Mouse (Mus musculus): ENCODE results near the gene Ugt1a9. TPM values are rescaled to one million over a fixed set of nuclear protein-coding genes. Genes with fewer than 3 reads are reported as not detected.
"Not testable (repeated sequence)": the region's sequence is repeated elsewhere in the genome, so short reads cannot be mapped to it uniquely, and the experiment has no call there.

The Ugt1a9 gene
- polyA plus RNA-seq, 1 experiment from 2014 or later: not detected

DNA sequence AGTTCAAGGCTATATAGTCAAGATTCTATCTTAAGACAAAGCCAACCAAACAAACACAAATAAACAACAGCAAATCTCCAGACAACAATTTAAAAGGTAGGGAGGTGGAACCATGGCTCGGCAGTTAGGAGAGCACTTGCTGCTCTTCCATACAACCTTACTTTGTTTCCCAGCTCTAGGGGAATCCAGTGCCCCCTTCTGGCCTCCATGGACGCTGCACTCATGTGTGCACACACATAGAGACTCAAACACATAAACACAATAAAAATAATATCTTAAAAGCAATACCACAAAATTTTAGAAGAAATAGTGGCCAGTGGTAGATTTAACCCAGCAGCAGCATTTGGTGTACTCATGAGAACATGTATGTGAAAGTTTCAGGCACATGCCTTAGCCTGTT lies 146.5 kb downstream of the Ugt1a9 start:
- no peaks in the 10 kb centered on the region for H3K36me3 ChIP-seq
- H3K4me3 ChIP-seq: no peak overlapping the region
- H3K4me1 ChIP-seq: no peaks in the 10 kb centered on the region
- H3K9me3 ChIP-seq: peaks cover 54% of the 10 kb centered on the region
- ATAC-seq (ENCODE audit: low FRiP score, low read depth): no peak
- no peak overlapping the region for H3K9ac ChIP-seq (replicated peaks)
- H3K27me3 ChIP-seq: no peaks in the 10 kb centered on the region
- 62% methylated on average over 2 of the region's 2 CpGs for WGBS
- no peak overlapping the region for H3K27ac ChIP-seq (replicated peaks)
- H3K4me2 ChIP-seq (replicated peaks): no peak overlapping the region

GRCm38 (mm10) chr1:88217576-88217975 lies 147.0 kb downstream of the Ugt1a9 start:
- no peak overlapping the region for H3K27ac ChIP-seq (replicated peaks)
- no peaks in the 10 kb centered on the region for H3K27me3 ChIP-seq
- no peak overlapping the region for H3K4me2 ChIP-seq (replicated peaks)
- no peak overlapping the region for H3K9ac ChIP-seq (replicated peaks)
- ATAC-seq (ENCODE audit: low FRiP score, low read depth): no peak
- H3K4me1 ChIP-seq: no peaks in the 10 kb centered on the region
- H3K36me3 ChIP-seq: no peaks in the 10 kb centered on the region
- H3K9me3 ChIP-seq: peaks cover 52% of the 10 kb centered on the region
- WGBS: 40% methylated on average over 3 of the region's 3 CpGs
- no peak overlapping the region for H3K4me3 ChIP-seq

- peaks cover 47% of the 10 kb centered on the region for H3K9me3 ChIP-seq
- no peak overlapping the region for H3K4me2 ChIP-seq (replicated peaks)
- H3K4me1 ChIP-seq: no peaks in the 10 kb centered on the region
- no peak overlapping the region for H3K9ac ChIP-seq (replicated peaks)
- no peaks in the 10 kb centered on the region for H3K36me3 ChIP-seq
- H3K4me3 ChIP-seq: no peak overlapping the region
- 75% methylated on average over 9 of the region's 9 CpGs for WGBS
- no peak overlapping the region for H3K27ac ChIP-seq (replicated peaks)
- H3K27me3 ChIP-seq: no peaks in the 10 kb centered on the region
- ATAC-seq (ENCODE audit: low FRiP score, low read depth): no peak
Observed at GRCm38 (mm10) chr1:88218051-88218450, 147.5 kb downstream of the Ugt1a9 start.

GRCm38 (mm10) chr1:88218591-88218990 lies 148.0 kb downstream of the Ugt1a9 start:
- Histone ChIP-seq H3K4me1 (no peaks in the 10 kb centered on the region), H3K4me3 (no peak overlapping the region), H3K27me3 (no peaks in the 10 kb centered on the region), H3K9me3 (peaks cover 41% of the 10 kb centered on the region), H3K4me2 (replicated peaks) (no peak overlapping the region), H3K27ac (replicated peaks) (no peak overlapping the region), H3K36me3 (no peaks in the 10 kb centered on the region), H3K9ac (replicated peaks) (no peak overlapping the region)
- ATAC-seq (ENCODE audit: low FRiP score, low read depth): no peak
- 49% methylated on average over 4 of the region's 4 CpGs for WGBS

- H3K4me2 ChIP-seq (replicated peaks): no peak overlapping the region
- 15% methylated on average over 1 of the region's 1 CpGs for WGBS
- no peaks in the 10 kb centered on the region for H3K36me3 ChIP-seq
- H3K9ac ChIP-seq (replicated peaks): no peak overlapping the region
- H3K4me3 ChIP-seq: no peak overlapping the region
- H3K27ac ChIP-seq (replicated peaks): no peak overlapping the region
- ATAC-seq (ENCODE audit: low FRiP score, low read depth): no peak
- H3K27me3 ChIP-seq: no peaks in the 10 kb centered on the region
- H3K4me1 ChIP-seq: no peaks in the 10 kb centered on the region
- peaks cover 37% of the 10 kb centered on the region for H3K9me3 ChIP-seq
Observed at GRCm38 (mm10) chr1:88219054-88219453, 148.5 kb downstream of the Ugt1a9 start.

GRCm38 (mm10) chr1:88220336-88220735 lies 149.7 kb downstream of the Ugt1a9 start:
- ATAC-seq (ENCODE audit: low FRiP score, low read depth): no peak
- Histone ChIP-seq H3K9ac (replicated peaks) (no peak overlapping the region), H3K9me3 (peaks cover 27% of the 10 kb centered on the region), H3K36me3 (no peaks in the 10 kb centered on the region), H3K4me3 (no peak overlapping the region), H3K27ac (replicated peaks) (no peak overlapping the region), H3K27me3 (no peaks in the 10 kb centered on the region), H3K4me2 (replicated peaks) (no peak overlapping the region), H3K4me1 (no peaks in the 10 kb centered on the region)

- ATAC-seq (ENCODE audit: low FRiP score, low read depth): no peak
- Histone ChIP-seq H3K9me3 (peaks cover 30% of the 10 kb centered on the region), H3K4me2 (replicated peaks) (no peak overlapping the region), H3K9ac (replicated peaks) (no peak overlapping the region), H3K4me1 (no peaks in the 10 kb centered on the region), H3K4me3 (no peak overlapping the region), H3K27ac (replicated peaks) (no peak overlapping the region), H3K36me3 (no peaks in the 10 kb centered on the region), H3K27me3 (no peaks in the 10 kb centered on the region)
- 49% methylated on average over 2 of the region's 2 CpGs for whole genome bisulfite sequencing
Observed at GRCm38 (mm10) chr1:88222216-88222615, 151.6 kb downstream of the Ugt1a9 start.

- H3K27me3 ChIP-seq; H3K4me2 ChIP-seq (replicated peaks); ATAC-seq (ENCODE audit: low FRiP score, low read depth); H3K9ac ChIP-seq (replicated peaks); H3K4me3 ChIP-seq; H3K36me3 ChIP-seq; H3K27ac ChIP-seq (replicated peaks); H3K4me1 ChIP-seq: not testable (repeated sequence)
- H3K9me3 ChIP-seq: peaks cover 33% of the 10 kb centered on the region
Observed at GRCm38 (mm10) chr1:88223011-88223515, 152.5 kb downstream of the Ugt1a9 start.

GRCm38 (mm10) chr1:88223591-88223990 lies 153.0 kb downstream of the Ugt1a9 start:
- 60% methylated on average over 1 of the region's 1 CpGs for WGBS
- no peaks in the 10 kb centered on the region for H3K36me3 ChIP-seq
- no peak overlapping the region for H3K27ac ChIP-seq (replicated peaks)

DNA sequence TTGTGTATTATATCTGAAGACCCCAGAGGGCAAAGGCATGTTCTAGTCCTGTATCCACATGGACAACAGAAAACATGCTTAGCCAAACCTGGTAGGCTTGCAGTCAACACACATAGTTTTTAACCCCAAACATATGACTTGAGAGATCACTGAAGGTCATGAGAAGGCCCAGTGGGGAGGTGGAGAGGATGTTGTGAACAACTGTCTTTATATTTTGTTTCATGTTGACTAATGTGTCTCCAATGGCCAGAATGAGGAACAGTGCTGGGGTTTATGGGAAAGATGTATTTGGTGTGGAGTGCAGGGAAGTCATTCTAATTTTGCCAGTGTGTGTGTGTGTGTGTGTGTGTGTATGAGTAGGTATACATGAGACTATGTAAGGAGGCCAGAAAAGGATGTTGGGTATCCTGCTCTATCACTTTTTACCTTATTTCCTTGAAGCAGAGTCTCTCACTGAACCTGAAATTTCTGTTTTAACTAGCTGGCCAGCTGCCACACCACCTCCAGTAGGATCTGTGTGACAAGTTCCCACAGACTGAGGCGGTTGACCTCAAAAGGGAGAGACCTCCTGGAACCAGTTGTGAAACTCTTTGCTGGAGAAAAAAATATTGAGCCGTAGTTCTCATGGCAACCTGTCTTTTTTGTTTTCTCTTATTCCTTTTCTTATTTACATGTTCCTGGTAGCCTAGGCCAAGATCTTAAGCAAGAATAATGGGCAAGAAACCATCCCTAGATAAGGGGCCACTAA lies 153.6 kb downstream of the Ugt1a9 start:
- WGBS: 68% methylated on average over 2 of the region's 2 CpGs
- ATAC-seq (ENCODE audit: low FRiP score, low read depth): no peak
- Histone ChIP-seq H3K27me3 (no peaks in the 10 kb centered on the region), H3K36me3 (no peaks in the 10 kb centered on the region), H3K4me3 (no peak overlapping the region), H3K9me3 (peaks cover 44% of the 10 kb centered on the region), H3K9ac (replicated peaks) (no peak overlapping the region), H3K4me2 (replicated peaks) (no peak overlapping the region), H3K4me1 (no peaks in the 10 kb centered on the region), H3K27ac (replicated peaks) (no peak overlapping the region)

More at GRCm38 (mm10) chr1:88223591-88223990, 153.0 kb downstream of the Ugt1a9 start:
- H3K27me3 ChIP-seq: no peaks in the 10 kb centered on the region
- H3K4me2 ChIP-seq (replicated peaks): no peak overlapping the region
- H3K4me3 ChIP-seq: no peak overlapping the region
- H3K9ac ChIP-seq (replicated peaks): no peak overlapping the region
- H3K9me3 ChIP-seq: peaks cover 38% of the 10 kb centered on the region
- H3K4me1 ChIP-seq: no peaks in the 10 kb centered on the region
- ATAC-seq (ENCODE audit: low FRiP score, low read depth): no peak

DNA sequence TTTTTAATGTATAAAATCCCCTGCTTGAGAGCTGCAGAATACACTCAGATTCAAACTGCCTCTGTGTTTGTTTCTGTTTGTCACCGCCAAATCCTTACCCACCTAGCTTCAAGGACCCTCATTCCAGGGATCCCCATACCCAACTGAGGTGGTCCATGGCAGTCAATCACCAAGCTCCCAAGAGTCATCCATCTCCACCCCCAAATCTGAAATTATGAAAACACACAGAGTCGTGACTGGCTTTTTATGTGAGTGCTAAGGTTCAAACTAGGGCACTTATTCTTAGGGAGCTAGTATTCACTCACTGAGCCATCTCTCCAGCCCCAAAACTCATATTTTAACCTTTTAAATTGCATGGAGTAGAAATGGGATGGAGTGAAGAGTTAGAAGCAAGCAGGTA lies 154.7 kb downstream of the Ugt1a9 start:
- H3K36me3 ChIP-seq; H3K4me1 ChIP-seq; H3K27me3 ChIP-seq; H3K4me3 ChIP-seq; H3K9ac ChIP-seq (replicated peaks); H3K4me2 ChIP-seq (replicated peaks); ATAC-seq (ENCODE audit: low FRiP score, low read depth); H3K27ac ChIP-seq (replicated peaks): not testable (repeated sequence)
- 38% methylated on average over 2 of the region's 2 CpGs for WGBS
- H3K9me3 ChIP-seq: peaks cover 55% of the 10 kb centered on the region

DNA sequence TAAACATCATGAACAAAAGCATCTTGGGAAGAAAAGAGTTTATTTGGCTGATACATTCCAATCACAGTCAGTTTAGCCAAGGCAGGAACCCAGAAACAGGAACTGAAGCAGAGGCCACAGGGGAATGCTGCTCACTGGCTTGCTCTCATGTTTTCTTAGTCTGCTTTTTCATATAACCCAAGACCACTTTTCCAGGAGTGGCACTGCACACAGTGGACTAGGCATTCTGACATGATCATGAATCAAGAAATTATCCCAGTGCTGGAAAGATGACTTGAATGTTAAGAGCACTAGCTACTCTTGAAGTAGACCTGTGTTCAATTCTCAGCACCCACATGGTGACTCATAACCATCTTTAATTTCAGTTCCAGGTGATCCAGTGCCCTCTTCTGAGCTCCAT lies 155.1 kb downstream of the Ugt1a9 start:
- H3K36me3 ChIP-seq: no peaks in the 10 kb centered on the region
- H3K4me3 ChIP-seq: no peak overlapping the region
- peaks cover 60% of the 10 kb centered on the region for H3K9me3 ChIP-seq
- no peak for ATAC-seq (ENCODE audit: low FRiP score, low read depth)
- H3K27me3 ChIP-seq: no peaks in the 10 kb centered on the region
- H3K27ac ChIP-seq (replicated peaks): no peak overlapping the region
- no peak overlapping the region for H3K4me2 ChIP-seq (replicated peaks)
- no peaks in the 10 kb centered on the region for H3K4me1 ChIP-seq
- H3K9ac ChIP-seq (replicated peaks): no peak overlapping the region

All from midbrain, embryonic 12.5 days (tissue).